Mouse (Mus musculus) CD4-positive, CD25-positive, alpha-beta regulatory T cell, adult 4 months (primary cell): Measurements from ENCODE around the gene Rhbdf2. TPM values are rescaled to one million over a fixed set of nuclear protein-coding genes. Genes with fewer than 3 reads are reported as not detected.

Experiments
- ATAC-seq: one replicate; pipeline ENCODE4 v1.8.0; 2017
- polyA plus RNA-seq, 2 experiments: library from polyadenylated mRNA; unstranded; fragments of 100-300 nt; shearing (Covaris generic); gene quantifications; one replicate each; pipeline ENCODE4 v1.2.1; 2017

Gene Rhbdf2
- polyA plus RNA-seq, 2 experiments from 2014 or later = 3.3 to 4.3 TPM

DNA sequence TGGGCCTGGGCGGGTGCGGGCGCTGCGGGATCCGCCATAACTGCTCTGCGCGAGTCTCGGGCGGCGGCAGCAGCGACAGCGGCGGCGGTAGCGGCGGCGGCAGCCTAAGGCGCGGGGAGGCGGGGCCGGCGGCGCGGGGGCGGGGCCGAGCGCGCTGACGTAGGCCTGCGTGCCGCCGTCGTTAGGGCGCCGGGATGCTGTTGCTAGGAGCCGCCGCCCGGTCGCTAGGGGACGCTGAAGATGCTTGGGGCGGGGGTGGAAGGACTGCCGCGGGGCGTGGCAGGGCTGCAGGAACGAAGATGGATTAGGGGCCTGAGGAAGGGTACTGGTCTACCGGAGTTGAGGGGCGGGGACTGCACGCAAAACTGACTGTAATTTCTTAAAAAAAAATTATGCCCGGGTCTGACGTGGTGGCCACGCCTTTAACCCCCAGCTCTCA is 45.4 kb downstream of the Rhbdf2 start, which contains the start of gene Ube2o:
TSS of gene Ube2o (minus strand) at position 72 of the 439 bp plus-strand sequence.
- ATAC-seq = peak; percentile 92

DNA sequence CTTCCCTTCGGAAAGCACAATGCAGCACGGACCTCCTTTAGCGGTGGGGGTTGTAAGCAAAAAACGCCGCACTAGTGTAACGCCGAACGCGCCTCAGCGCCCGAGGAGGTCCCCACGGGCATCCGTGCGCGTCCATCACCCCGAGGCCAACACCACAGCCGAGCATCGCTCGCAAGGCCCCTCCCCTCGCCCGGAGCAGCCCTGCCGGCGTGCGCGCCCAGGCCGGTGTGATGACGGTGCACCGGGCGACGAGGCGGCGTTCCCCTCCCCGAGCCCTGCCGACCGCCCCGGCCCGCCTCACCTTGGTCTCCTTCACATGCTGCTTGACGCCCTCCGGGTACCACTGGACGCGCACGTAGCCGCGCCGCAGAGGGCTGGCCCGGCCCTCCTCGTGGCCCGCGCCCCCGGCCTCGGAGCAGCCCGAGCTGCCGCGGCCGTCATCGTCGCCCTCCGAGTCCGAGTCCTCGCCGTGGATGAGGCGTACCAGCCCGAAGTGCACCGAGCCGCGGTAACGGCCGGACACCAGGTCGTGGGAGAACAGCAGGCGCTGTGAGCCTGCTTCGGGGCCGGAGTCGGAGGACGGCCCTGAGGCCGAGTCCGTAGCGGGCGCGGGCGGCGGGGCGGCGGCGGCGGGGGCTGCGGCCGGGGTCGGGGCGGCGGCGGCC is 46.0 kb downstream of the Rhbdf2 start:
- peak; percentile 68 for ATAC-seq

DNA sequence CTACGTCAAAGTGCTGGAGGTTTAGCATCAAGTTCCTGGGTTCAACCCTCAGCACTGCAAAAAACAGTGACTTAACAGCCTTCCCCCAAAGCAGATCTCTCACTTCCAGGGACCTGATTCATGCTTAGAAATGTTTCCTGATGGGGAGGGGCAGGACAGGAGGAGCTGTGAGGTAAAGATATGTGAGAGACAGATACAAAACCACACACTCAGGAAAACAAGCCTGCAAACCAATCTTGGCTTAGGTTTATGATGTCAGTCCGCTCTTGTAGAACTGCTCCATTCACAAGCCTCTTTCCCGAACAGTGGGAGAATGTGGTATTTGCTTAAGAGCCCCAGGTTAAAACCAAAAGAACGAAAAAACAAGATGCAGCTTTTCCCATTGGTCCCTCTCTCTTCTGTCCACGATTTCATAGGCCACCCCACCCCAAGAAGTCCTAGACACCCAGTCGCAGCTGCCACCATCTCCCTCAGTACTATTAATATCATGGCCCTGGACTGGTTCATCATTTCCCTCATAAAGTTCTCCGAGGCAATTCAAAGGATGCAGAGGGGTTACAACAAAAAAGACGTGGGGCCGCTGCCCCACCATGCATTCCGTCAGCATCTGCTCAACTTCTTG is 46.7 kb downstream of the Rhbdf2 start:
- no peak for ATAC-seq

DNA sequence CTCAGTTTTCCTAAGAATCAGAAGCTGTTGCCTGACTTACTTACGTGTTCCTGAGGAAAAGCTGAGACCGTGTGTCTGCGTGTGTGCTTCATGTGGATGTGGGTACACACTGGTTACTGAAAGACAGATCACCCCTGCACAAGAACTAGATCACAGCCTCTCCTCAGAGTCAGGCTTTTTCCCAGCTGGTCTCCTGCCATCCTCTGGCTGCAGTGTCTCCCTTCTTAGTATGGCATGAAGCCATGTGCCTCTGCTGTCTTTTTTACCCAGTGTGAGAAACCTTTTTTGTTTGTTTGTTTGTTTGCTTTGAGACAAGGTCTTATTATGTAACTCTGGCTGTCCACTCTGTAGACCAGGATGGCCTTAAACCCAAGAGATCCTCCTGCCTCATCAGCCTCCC is 47.5 kb downstream of the Rhbdf2 start:
- no peak for ATAC-seq

DNA sequence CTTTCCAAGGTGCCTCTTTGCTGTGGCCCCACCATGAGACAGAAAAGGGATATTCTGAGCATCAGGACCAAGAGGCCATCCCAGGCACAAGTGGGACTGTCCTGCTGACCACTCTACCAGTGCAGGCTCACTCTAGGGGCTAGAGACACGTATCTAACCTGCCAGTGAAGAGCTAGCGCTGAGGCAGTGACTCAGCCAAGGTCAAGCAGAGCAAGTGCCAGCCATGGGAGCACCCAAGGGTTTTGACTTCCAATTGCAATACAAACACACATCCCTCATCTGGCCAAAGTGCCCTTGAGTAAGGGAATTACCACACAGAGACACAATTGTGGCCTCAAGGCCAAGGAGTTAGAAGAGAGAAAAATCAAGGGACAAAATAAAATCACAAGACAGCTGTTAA is 51.4 kb downstream of the Rhbdf2 start:
- no peak for ATAC-seq

DNA sequence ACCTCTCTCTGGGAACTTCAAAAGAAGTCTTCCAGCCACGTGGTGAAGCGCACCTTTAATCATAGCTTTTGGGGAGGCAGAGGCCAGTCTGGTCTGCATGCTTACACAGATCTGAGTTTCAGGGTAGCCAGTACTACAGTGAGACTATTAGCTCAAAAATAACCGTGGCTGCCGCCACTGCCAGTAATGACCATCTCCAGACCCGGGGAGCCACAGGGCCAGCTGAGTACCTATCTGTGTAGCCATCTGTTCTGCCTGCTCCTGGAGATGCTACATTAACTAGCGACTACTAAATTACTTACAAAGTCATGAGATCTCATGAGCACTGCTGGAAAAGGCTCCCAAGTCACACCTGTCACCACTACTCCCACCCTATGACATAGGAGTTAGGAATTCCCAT is 51.8 kb downstream of the Rhbdf2 start:
- no peak for ATAC-seq

DNA sequence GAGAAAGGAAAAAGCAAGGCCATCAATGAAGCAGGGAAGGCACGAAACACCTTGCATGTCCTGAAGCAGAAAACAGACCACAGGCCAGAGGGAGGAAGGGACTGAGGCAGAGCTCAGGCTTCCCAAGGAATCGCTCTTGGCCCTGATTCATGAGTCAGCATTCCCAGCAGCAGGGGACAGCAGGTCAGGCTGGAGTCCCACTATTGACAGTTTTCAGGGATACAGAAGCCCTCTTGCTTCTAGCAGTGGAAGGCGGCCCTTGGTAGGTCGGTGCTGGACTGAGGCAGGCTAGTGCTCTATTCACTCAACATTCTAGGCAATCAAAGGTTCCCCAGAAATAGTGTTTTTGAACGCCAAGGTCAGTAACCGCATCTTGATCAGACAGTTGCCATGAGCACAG is 52.3 kb downstream of the Rhbdf2 start:
- ATAC-seq = no peak

DNA sequence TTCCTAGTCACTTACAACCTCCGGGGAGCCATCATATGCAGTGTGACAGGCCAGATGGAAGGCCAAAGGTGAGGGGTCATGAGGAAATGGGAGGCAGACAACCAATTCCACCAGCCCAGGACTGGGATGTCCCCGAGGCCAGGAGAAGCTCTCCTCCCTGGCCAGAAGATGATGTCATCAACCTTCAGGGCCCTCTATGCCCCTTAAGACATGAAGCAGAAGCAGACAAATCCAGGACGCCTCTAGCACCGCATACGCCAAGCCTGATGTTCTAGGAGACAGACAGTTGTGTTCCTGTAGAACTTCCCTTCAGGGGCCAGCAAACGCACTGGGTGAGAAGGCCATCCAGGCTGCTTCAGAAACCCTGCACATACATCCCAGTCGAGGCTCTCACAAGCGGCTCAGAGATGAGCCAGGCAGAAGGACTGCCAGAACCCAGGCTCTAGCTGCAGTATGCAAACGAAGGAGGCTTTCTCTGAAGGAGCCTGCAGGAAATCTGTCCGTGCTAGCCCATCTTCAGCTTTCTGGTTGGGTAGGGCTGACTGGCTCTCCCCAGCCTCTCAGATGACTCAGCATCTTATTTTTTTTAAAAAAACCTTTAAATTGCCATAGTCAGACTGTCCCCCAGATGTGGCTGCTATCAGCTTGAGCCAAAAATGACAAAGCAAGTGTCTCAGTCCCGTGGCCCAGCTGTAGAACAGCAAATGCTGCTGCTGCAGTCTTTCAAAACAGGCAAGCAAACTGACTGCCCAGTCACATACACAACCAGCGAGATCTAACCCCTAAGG is 53.9 kb downstream of the Rhbdf2 start:
- no peak for ATAC-seq

DNA sequence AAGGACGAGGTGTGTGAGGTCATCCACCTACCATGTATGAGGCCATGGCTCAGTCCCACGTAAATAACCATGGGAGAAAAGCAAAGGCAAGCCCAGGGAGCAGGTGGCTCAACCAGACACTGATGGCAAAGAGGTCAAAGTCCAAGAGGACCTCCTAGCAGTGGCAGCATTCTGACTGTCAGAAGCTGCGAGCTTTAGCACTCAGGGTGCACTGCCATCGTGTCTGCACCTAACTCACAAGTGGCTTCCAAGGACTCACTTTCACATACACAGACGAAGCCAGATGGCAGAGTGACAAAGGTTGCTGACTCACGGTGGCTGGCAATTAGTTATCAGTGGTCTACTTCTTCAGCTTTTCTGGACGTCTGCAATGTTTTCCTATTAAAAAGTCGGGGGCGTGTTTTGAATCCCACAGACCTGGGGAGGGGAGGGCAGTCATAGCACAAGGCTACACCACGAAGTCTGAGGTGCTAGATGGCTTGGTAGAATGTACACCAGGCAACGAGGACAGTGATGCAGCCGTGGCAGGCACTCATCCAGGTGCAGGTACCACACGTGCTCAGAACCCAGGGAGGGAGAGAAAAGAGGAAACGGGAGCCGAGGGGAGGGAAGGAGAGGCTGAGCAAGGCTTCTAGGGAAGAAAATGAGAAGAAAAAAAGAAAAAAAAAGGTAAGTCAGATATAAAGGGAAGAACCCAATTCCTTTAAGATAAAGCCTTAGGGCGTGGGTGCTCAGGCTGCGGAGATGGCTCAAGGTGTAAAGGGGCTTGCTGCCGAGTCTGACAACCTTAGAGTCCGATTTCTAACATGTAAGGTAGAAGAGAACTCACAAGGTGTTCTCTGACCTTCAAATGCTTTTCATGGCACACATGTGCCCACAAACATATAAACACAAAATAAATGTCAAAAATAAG is 54.8 kb downstream of the Rhbdf2 start:
- ATAC-seq = no peak

DNA sequence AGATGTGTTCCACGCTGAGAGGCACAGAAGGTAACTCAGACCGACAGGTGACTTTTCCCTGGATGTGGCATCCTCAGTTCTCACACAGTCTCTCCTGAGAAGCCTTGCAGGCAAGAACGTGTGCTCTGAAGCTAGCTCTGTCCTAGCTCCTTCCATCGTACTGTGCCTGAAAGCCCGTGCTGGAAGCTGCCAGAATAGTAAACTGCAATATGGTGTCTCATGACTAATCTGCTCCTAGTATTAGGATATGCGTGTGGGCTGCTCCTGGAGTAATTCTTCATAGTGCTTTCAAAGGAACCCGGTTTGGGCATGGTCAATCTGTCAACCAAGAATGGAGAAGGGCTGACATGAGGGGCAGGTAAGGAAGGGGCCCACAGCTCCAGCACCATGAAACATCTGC is 56.0 kb downstream of the Rhbdf2 start:
- no peak for ATAC-seq

DNA sequence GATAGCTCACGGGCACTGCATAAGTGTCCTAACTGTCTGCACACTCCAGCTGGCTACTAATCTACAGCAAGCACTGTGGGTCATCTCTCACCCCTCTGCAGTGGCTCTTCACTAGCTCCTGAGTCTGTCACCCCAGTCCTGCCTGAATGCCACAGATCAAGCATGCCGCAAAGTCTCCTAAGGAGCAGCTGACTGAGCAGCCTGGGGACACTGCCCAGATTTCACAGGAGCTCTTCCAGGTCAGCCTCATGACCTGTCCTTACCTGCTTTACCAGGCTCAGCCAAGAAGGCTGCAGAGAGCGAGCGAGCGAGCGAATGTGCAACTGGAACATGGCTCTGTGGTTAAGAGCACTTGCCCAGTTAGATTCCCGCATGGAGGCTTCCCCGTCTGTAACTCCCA is 59.3 kb downstream of the Rhbdf2 start:
- no peak for ATAC-seq

DNA sequence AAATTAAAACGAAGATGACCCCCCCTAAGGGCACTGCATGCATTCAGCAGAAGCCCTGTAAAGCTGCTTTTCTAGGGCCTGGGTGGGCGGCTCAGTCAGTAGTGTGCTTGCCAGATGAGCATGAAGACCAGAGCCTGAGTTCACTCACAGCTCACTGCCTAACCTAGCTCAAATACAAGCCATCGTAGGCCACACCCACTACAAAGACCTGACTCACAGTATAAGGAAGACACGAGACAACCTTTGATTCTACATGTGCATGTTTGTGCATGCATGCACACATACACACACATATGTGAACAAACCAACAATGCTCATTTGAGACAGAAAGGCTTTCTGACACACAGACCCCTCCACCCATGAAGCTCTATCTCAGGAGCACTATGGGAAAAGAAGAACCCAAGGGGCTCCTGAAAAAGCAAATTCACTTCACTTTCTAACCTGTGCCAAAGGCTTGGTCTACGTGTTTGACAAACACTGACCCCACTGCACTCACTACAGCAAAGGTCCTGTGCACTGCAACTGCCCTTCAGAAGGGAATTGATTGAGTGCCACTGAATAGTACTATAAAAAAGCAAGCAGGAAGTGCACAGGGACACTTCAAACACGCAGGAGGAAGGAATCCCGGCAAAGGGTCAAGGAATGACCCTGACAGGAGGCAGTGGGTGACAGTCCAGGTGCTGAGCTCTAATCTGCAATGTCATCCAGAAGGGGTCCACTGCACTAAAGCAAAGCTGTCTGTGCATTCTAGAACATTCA is 61.4 kb downstream of the Rhbdf2 start:
- no peak for ATAC-seq

DNA sequence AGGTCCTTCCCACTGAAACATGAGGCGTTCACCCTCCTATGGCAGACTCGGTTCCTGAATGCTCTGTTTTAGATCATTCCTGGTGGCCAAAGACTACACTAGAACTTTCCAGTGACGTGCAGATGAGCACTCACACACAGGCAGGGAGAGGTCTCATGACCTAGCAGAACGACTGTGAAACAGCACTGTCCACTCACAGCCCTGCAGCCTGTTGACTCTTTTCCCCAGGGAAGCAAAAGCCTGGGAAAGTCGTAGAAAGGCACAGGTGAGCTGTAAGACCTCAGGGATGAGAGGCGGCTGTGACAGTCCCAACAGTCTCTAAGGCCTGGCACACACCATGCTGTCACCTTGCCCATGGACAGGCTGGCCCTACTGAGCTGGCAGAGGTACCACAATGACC is 70.5 kb downstream of the Rhbdf2 start:
- no peak for ATAC-seq

DNA sequence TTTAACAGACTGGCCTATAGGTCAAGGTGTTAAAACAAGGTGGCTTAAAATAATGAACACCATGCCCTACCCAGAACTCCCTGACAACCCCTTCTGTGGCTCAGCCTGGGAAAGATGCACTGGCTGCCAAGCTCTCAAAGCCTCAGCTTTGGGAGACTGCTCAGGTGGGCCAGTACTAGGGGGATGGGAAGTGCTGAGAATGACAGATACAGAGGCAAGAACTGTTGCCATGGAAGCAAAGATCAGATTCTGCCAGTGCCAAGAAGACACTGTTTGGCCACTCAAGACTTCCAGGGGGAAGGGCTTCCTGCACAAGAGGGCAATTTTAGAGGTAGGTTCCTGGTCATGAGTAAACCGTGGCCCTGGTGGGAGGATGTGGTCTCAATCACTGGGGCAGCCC is 71.2 kb downstream of the Rhbdf2 start:
- ATAC-seq = no peak

DNA sequence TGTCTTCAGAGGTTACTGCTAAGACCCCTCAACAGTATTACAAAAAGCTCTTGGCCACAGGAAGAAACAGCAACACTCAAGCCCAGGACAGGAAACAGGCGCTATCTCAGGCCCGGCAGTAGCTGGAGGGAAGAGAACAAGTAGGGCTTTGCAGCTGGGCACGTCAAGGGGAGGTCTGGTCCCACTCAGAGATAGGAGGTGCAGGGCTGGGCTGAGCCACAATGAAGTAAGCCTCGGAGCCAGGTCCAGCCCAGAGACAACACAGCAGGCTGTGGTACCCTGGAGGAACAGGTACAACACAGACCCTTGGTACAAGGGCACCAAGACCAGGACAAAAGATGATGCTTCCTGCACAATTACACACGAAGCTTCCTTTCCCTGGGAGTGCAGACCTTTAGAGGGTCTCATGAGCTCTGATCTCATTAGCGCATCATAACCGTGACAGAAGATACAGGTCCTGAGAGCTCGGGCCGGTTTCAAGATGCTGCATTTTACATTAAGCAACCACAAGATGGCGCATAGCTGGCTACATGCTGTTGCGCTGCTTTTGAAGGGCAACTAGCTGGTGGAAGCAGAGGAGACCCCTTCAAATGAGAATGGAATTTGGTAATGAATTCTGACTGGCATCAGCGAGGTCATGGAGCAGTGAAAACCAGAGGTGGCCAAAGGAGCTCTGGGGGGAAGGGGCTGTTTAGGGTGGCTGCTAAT is 72.5 kb downstream of the Rhbdf2 start:
- ATAC-seq = no peak

DNA sequence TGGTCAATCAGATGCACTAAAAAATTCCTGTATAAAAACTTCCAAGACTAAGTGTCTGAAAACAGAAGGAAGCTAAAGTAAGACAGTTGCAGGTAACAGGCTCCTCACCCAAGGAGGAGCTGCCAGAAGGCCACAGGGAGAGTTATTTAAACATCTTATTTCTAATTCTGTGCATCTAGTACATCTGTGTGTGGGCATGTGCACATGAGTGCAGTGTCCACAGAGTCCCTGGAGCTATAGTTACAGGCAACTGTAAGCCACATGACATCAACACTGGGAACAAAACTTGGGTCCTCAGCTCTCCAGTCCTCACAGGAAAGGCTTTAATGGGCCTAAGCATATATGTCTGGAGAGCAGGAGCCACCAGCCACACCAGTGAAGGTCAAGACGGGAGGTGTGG is 74.6 kb downstream of the Rhbdf2 start:
- ATAC-seq = no peak

DNA sequence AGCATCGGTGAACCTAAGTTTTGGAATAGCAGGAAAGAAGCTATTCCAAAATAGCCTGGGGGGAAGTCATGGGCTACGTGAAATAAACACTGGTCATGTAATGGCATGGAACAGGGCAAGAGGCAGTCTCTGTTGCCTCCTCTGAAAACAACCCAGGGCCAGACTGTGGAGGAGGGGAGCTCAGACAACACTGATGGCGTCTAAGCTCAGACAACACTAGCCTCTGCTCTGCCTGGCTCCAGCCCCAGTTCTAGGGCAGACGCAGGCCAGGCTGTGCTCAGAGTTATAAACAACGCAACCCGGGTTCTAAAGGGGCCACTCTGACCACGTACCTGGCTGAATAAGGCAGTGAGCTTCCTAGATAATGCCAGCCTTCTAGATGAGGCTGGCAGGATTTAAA is 76.1 kb downstream of the Rhbdf2 start:
- no peak for ATAC-seq

DNA sequence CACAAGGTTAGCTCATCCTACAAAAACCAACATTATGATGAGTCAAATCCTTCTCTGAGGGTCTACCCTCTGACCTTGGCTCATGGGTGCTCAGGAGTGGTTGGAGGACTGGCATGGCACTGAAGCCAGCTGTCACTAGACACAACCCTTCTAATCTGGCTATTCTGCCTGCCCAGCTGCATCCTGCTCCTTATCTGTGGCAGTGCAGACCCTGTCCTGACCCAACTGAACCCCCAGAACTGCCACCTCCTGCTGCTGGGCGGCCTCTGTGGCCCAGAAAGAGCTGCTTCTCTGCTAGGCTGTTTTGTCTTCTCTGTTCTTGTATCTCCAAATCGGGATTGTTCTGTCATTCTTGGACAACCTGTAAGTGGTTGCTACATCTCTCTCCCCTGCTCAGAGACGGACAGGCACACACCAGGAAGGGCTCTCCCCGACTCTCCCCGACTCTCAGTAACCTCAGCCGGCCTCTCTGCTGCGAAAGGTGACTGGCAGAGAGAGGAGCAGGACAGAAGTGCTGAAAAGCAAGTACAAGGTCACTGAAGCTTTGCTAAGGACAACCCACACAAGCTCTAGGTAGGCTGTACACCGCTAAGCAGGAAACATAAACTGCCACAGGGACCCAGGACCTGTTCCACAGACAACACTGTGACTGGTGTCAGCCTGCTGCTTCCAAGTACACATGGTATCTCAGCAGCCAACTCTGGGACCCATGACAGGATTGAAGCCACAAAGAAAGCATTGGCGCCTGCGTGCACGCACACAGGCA is 77.4 kb downstream of the Rhbdf2 start:
- no peak for ATAC-seq

DNA sequence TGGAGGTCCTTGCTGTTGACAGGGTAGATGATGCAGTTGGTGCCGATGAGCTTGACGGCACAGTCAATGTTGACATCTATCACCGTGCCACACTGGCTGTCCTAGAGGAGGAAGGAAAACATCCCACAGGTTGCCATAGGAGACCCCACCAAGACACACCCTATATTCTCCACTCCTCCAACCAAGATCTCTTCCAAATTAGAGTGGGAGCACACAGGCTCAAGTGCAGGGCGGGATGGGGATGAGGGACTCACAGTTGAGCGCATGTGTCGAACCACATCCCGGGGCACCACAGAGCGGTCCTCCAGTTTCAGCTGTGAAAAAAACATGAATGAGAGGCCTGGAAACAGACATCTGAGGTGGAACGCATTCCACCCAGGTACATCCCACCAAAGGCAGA is 78.0 kb downstream of the Rhbdf2 start:
- ATAC-seq = no peak
